In the genomic region with DNA sequence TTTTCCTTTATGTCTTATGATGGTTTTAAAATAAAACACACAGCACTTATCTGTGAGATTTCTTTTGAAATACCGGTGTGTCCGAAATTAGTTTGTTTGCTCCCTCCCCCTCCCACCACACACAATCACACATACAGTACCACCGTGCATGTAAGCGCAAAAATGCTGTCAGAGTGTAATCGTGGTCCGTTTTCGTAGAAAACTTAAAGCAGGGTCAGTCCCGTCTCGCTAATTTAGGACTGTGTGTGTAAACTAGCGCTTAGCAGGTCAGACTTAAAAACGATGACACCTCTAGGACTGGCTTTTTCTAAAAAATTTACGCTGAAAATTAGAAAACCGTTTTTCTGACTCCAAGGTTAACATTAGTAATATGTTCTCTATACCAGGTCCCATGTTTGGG, we compare ENCODE assay signal across 8 mouse cellular contexts.
DNase-seq lines count a peak whose midpoint lies in the region; ATAC-seq and TF ChIP-seq lines count a peak whose summit lies in the region.
"Had no signal": no experiment of that assay in that cellular context is flagged by ENCODE, and none has a peak within 500 bp of the region (broad histone marks: within the 10 kb centered on the region; RNA-seq: fewer than 3 reads in every experiment).

No protein-coding gene starts in this region.

- no peak overlapping the region for H3K9ac ChIP-seq in forebrain, embryonic 16.5 days (replicated peaks; ENCODE audit: low read depth, low read length)
- H3K9ac ChIP-seq in limb, embryonic 14.5 days (ENCODE audit: low read depth, low read length, severe bottlenecking) = peak overlapping the region; percentile 59; the same call in 1 of the 2 replicates
- H3K9ac ChIP-seq in stomach, embryonic 16.5 days (ENCODE audit: low read length) = no peak overlapping the region

- H3K36me3 ChIP-seq in megakaryocyte, embryonic 14.5 days (replicated peaks; ENCODE audit: low read length) = no peaks in the 10 kb centered on the region
- H3K36me3 ChIP-seq in forebrain, embryonic 16.5 days (ENCODE audit: control insufficient read depth, insufficient read depth) = no peaks in the 10 kb centered on the region
- H3K36me3 ChIP-seq in limb, embryonic 14.5 days (ENCODE audit: control insufficient read depth, insufficient read depth, low read length) = no peaks in the 10 kb centered on the region
- no peaks in the 10 kb centered on the region for H3K36me3 ChIP-seq in stomach, embryonic 16.5 days (ENCODE audit: control insufficient read depth, insufficient read depth, low read length)

- H3K9me3 ChIP-seq in megakaryocyte, embryonic 14.5 days = no peaks in the 10 kb centered on the region
- no peaks in the 10 kb centered on the region for H3K9me3 ChIP-seq in forebrain, embryonic 16.5 days (ENCODE audit: control insufficient read depth, low read length)
- H3K9me3 ChIP-seq in limb, embryonic 14.5 days (ENCODE audit: control insufficient read depth, low read length) = no peaks in the 10 kb centered on the region
- H3K9me3 ChIP-seq in stomach, embryonic 16.5 days (replicated peaks; ENCODE audit: control insufficient read depth, low read length) = no peaks in the 10 kb centered on the region

- peak overlapping the region; percentile 87 for H3K4me2 ChIP-seq in forebrain, embryonic 16.5 days (ENCODE audit: low read length)
- peak overlapping the region; percentile 95 for H3K4me2 ChIP-seq in limb, embryonic 14.5 days (replicated peaks; ENCODE audit: low read depth, low read length, severe bottlenecking)
- H3K4me2 ChIP-seq in stomach, embryonic 16.5 days (ENCODE audit: low read depth, low read length) = peak overlapping the region; percentile 89

- H3K27ac ChIP-seq in forebrain, embryonic 16.5 days (ENCODE audit: low read length) = no peak overlapping the region
- H3K27ac ChIP-seq in limb, embryonic 14.5 days (replicated peaks; ENCODE audit: low read depth, low read length) = no peak overlapping the region
- no peak overlapping the region for H3K27ac ChIP-seq in stomach, embryonic 16.5 days (ENCODE audit: low read length)

- no peak for ATAC-seq in megakaryocyte, adult 5-6 weeks (ENCODE audit: poor library complexity, severe bottlenecking)
- no peak for ATAC-seq in forebrain, embryonic 16.5 days
- ATAC-seq in limb, embryonic 14.5 days (ENCODE audit: low FRiP score, low read depth) = no peak
- ATAC-seq in stomach, embryonic 16.5 days (ENCODE audit: insufficient read depth, low FRiP score) = no peak

- peak overlapping the region; percentile 85 for H3K4me3 ChIP-seq in megakaryocyte, embryonic 14.5 days (replicated peaks)
- H3K4me3 ChIP-seq in forebrain, embryonic 16.5 days (replicated peaks; ENCODE audit: low read length) = peak overlapping the region; percentile 50
- H3K4me3 ChIP-seq in limb, embryonic 14.5 days (replicated peaks; ENCODE audit: low read length) = peak overlapping the region; percentile 49
- peak overlapping the region; percentile 55 for H3K4me3 ChIP-seq in stomach, embryonic 16.5 days (replicated peaks; ENCODE audit: low read length)

- 5% methylated on average over 13 of the region's 13 CpGs for WGBS in forebrain, embryonic 16.5 days
- 4% methylated on average over 13 of the region's 13 CpGs for whole genome bisulfite sequencing in limb, embryonic 14.5 days
- 18% methylated on average over 13 of the region's 13 CpGs for WGBS in stomach, embryonic 16.5 days

- DNase-seq in limb, embryonic 14.5 days (ENCODE audit: low spot score) = no peak
- DNase-seq in left cerebral cortex, postnatal 10 days (ENCODE audit: extremely low spot score in 1 of 2, low spot score in 2 of 2) = no peak
- no peak for DNase-seq in adrenal gland, adult 8-10 months
- DNase-seq: kidney, adult 2 months had no signal

- H3K27me3 ChIP-seq in megakaryocyte, embryonic 14.5 days (replicated peaks) = peaks cover 50% of the 10 kb centered on the region
- peaks cover 11% of the 10 kb centered on the region for H3K27me3 ChIP-seq in forebrain, embryonic 16.5 days (replicated peaks; ENCODE audit: control insufficient read depth, insufficient read depth, low read length)
- H3K27me3 ChIP-seq in limb, embryonic 14.5 days (ENCODE audit: control insufficient read depth, insufficient read depth, low read length) = peaks cover 16% of the 10 kb centered on the region
- H3K27me3 ChIP-seq in stomach, embryonic 16.5 days (ENCODE audit: control insufficient read depth, insufficient read depth, low read length) = peaks cover 4% of the 10 kb centered on the region; the same call in 1 of the 2 replicates

- no peak for TF ChIP-seq POLR2A in limb, embryonic 14.5 days (IDR thresholded peaks at IDR 0.05; ENCODE audit: borderline replicate concordance, extremely low read depth, insufficient read depth, insufficient read length)

- intact Hi-C loops in left cerebral cortex, postnatal 10 days (cut with DNase I) = no loop called here

- peaks cover 28% of the 10 kb centered on the region for H3K4me1 ChIP-seq in megakaryocyte, embryonic 14.5 days
- H3K4me1 ChIP-seq in forebrain, embryonic 16.5 days (replicated peaks; ENCODE audit: control insufficient read depth, insufficient read depth, low read length) = peaks cover 9% of the 10 kb centered on the region; the same call in 1 of the 2 replicates
- peaks cover 14% of the 10 kb centered on the region for H3K4me1 ChIP-seq in limb, embryonic 14.5 days (ENCODE audit: control insufficient read depth, insufficient read depth, low read length)
- H3K4me1 ChIP-seq in stomach, embryonic 16.5 days (ENCODE audit: control insufficient read depth, insufficient read depth, low read length) = peaks cover 10% of the 10 kb centered on the region
